Mouse (Mus musculus): ENCODE measurements around the gene Tmem237. TPM values are rescaled to one million over a fixed set of nuclear protein-coding genes. Genes with fewer than 3 reads are reported as not detected.

Tmem237 gene
- total and polyA plus RNA-seq, 2 experiments from 2014 or later = 37.2 to 56.9 TPM

- H3K9ac ChIP-seq (replicated peaks; ENCODE audit: low read length, poor library complexity, severe bottlenecking) = no peak overlapping the region
- H3K4me1 ChIP-seq (ENCODE audit: insufficient read depth, low read length) = no peaks in the 10 kb centered on the region
- TF ChIP-seq CTCF (IDR thresholded peaks at IDR 0.05) = no peak
- no peak overlapping the region for H3K27ac ChIP-seq (ENCODE audit: low read depth, low read length)
- no peak overlapping the region for H3K4me2 ChIP-seq (ENCODE audit: low read depth, low read length, poor library complexity, severe bottlenecking)
- H3K9me3 ChIP-seq (ENCODE audit: low read length) = no peaks in the 10 kb centered on the region
- H3K36me3 ChIP-seq (ENCODE audit: insufficient read depth, low read length) = peaks cover 7% of the 10 kb centered on the region; the same call in 1 of the 2 replicates
- no peaks in the 10 kb centered on the region for H3K27me3 ChIP-seq (ENCODE audit: insufficient read depth, low read length)
- H3K4me3 ChIP-seq (ENCODE audit: low read depth, low read length) = no peak overlapping the region
- WGBS = 89% methylated on average over 7 of the region's 7 CpGs
- DNase-seq (ENCODE audit: low spot score) = no peak
- ATAC-seq (ENCODE audit: low FRiP score) = no peak
Measured at GRCm38 (mm10) chr1:59158498-59158897, 38.3 kb upstream of the Tmem237 start.

GRCm38 (mm10) chr1:59157846-59158245 is 37.6 kb upstream of the Tmem237 start:
- Histone ChIP-seq H3K4me1 (ENCODE audit: insufficient read depth, low read length) (no peaks in the 10 kb centered on the region), H3K4me2 (ENCODE audit: low read depth, low read length, poor library complexity, severe bottlenecking) (no peak overlapping the region)
- TF ChIP-seq CTCF (IDR thresholded peaks at IDR 0.05) = no peak

GRCm38 (mm10) chr1:59152346-59152745 is 32.1 kb upstream of the Tmem237 start:
- ATAC-seq (ENCODE audit: low FRiP score) = no peak
- no peak for TF ChIP-seq CTCF (IDR thresholded peaks at IDR 0.05)
- 70% methylated on average over 4 of the region's 4 CpGs for WGBS
- H3K4me1 ChIP-seq (ENCODE audit: insufficient read depth, low read length) = no peaks in the 10 kb centered on the region
- no peaks in the 10 kb centered on the region for H3K36me3 ChIP-seq (ENCODE audit: insufficient read depth, low read length)
- H3K27ac ChIP-seq (ENCODE audit: low read depth, low read length) = no peak overlapping the region
- H3K4me3 ChIP-seq (ENCODE audit: low read depth, low read length) = no peak overlapping the region
- H3K9ac ChIP-seq (replicated peaks; ENCODE audit: low read length, poor library complexity, severe bottlenecking) = no peak overlapping the region
- H3K27me3 ChIP-seq (ENCODE audit: insufficient read depth, low read length) = no peaks in the 10 kb centered on the region
- H3K9me3 ChIP-seq (ENCODE audit: low read length) = no peaks in the 10 kb centered on the region
- no peak for DNase-seq (ENCODE audit: low spot score)
- no peak overlapping the region for H3K4me2 ChIP-seq (ENCODE audit: low read depth, low read length, poor library complexity, severe bottlenecking)

More at GRCm38 (mm10) chr1:59157846-59158245, 37.6 kb upstream of the Tmem237 start:
- ATAC-seq (ENCODE audit: low FRiP score) (no peak), DNase-seq (ENCODE audit: low spot score) (no peak)
- Histone ChIP-seq H3K36me3 (ENCODE audit: insufficient read depth, low read length) (0 out of 2 replicates have a peak, but pooled peaks cover under 1% of the 10 kb centered on the region), H3K9me3 (ENCODE audit: low read length) (no peaks in the 10 kb centered on the region), H3K4me3 (ENCODE audit: low read depth, low read length) (no peak overlapping the region), H3K27ac (ENCODE audit: low read depth, low read length) (no peak overlapping the region), H3K27me3 (ENCODE audit: insufficient read depth, low read length) (no peaks in the 10 kb centered on the region), H3K9ac (replicated peaks; ENCODE audit: low read length, poor library complexity, severe bottlenecking) (no peak overlapping the region)
- WGBS = 87% methylated on average over 4 of the region's 4 CpGs

- WGBS = 85% methylated on average over 5 of the region's 5 CpGs
- H3K4me1 ChIP-seq (ENCODE audit: insufficient read depth, low read length) = no peaks in the 10 kb centered on the region
- H3K9me3 ChIP-seq (ENCODE audit: low read length) = no peaks in the 10 kb centered on the region
- ATAC-seq (ENCODE audit: low FRiP score) = no peak
- no peak overlapping the region for H3K4me3 ChIP-seq (ENCODE audit: low read depth, low read length)
- H3K9ac ChIP-seq (replicated peaks; ENCODE audit: low read length, poor library complexity, severe bottlenecking) = no peak overlapping the region
- H3K36me3 ChIP-seq (ENCODE audit: insufficient read depth, low read length) = no peaks in the 10 kb centered on the region
- no peak for DNase-seq (ENCODE audit: low spot score)
- TF ChIP-seq CTCF (IDR thresholded peaks at IDR 0.05) = 0 out of 2 replicates have a peak, but pooled peaks have one; percentile 4
- no peak overlapping the region for H3K27ac ChIP-seq (ENCODE audit: low read depth, low read length)
- H3K4me2 ChIP-seq (ENCODE audit: low read depth, low read length, poor library complexity, severe bottlenecking) = no peak overlapping the region
- H3K27me3 ChIP-seq (ENCODE audit: insufficient read depth, low read length) = no peaks in the 10 kb centered on the region
Measured at GRCm38 (mm10) chr1:59150542-59150941, 30.3 kb upstream of the Tmem237 start.

GRCm38 (mm10) chr1:59144543-59144942 is 24.3 kb upstream of the Tmem237 start:
- no peaks in the 10 kb centered on the region for H3K4me1 ChIP-seq (ENCODE audit: insufficient read depth, low read length)
- 78% methylated on average over 10 of the region's 10 CpGs for WGBS
- no peak for ATAC-seq (ENCODE audit: low FRiP score)
- DNase-seq (ENCODE audit: low spot score) = no peak
- no peaks in the 10 kb centered on the region for H3K27me3 ChIP-seq (ENCODE audit: insufficient read depth, low read length)
- no peak overlapping the region for H3K4me2 ChIP-seq (ENCODE audit: low read depth, low read length, poor library complexity, severe bottlenecking)
- peak; percentile 32 for TF ChIP-seq CTCF (IDR thresholded peaks at IDR 0.05)
- no peak overlapping the region for H3K9ac ChIP-seq (replicated peaks; ENCODE audit: low read length, poor library complexity, severe bottlenecking)
- H3K36me3 ChIP-seq (ENCODE audit: insufficient read depth, low read length) = no peaks in the 10 kb centered on the region
- H3K4me3 ChIP-seq (ENCODE audit: low read depth, low read length) = no peak overlapping the region
- no peaks in the 10 kb centered on the region for H3K9me3 ChIP-seq (ENCODE audit: low read length)
- H3K27ac ChIP-seq (ENCODE audit: low read depth, low read length) = no peak overlapping the region

GRCm38 (mm10) chr1:59142809-59143208 is 22.6 kb upstream of the Tmem237 start:
- H3K27me3 ChIP-seq (ENCODE audit: insufficient read depth, low read length) = no peaks in the 10 kb centered on the region
- ATAC-seq (ENCODE audit: low FRiP score) = no peak

More at GRCm38 (mm10) chr1:59142809-59143208, 22.6 kb upstream of the Tmem237 start:
- no peak overlapping the region for H3K4me2 ChIP-seq (ENCODE audit: low read depth, low read length, poor library complexity, severe bottlenecking)
- H3K27ac ChIP-seq (ENCODE audit: low read depth, low read length) = no peak overlapping the region
- no peaks in the 10 kb centered on the region for H3K36me3 ChIP-seq (ENCODE audit: insufficient read depth, low read length)
- H3K9ac ChIP-seq (replicated peaks; ENCODE audit: low read length, poor library complexity, severe bottlenecking) = no peak overlapping the region
- TF ChIP-seq CTCF (IDR thresholded peaks at IDR 0.05) = peak; percentile 72
- peak; percentile 52 for DNase-seq (ENCODE audit: low spot score)
- no peaks in the 10 kb centered on the region for H3K4me1 ChIP-seq (ENCODE audit: insufficient read depth, low read length)
- H3K4me3 ChIP-seq (ENCODE audit: low read depth, low read length) = no peak overlapping the region
- no peaks in the 10 kb centered on the region for H3K9me3 ChIP-seq (ENCODE audit: low read length)
